Mouse (Mus musculus) frontal cortex, adult 2 months (tissue): ENCODE measurements around the gene Mroh7. TPM values are rescaled to one million over a fixed set of nuclear protein-coding genes. Genes with fewer than 3 reads are reported as not detected.
"Not testable (repeated sequence)": the region's sequence is repeated elsewhere in the genome, so short reads cannot be mapped to it uniquely, and the experiment has no call there.

Experiments
- DNase-seq, 2 experiments: peaks; one replicate each; pipeline ENCODE4 v3.0.0; 2022; ENCODE audit warnings: low spot score in 1 of 2; ENCODE audit errors: extremely low spot score in 1 of 2
- polyA plus RNA-seq: library from polyadenylated mRNA; depleted of rRNA; stranded (reverse); fragments of >200 nt; gene quantifications from 2 replicates; pipeline ENCODE4 v1.2.3, GENCODE M21; 2012; rRNA removed

Gene Mroh7
- 10.2 and 11.0 TPM in 2 replicates for polyA plus RNA-seq

GRCm38 (mm10) chr4:106730814-106731213, at the start of gene Mroh7:
TSS of gene Mroh7 (minus strand) at chr4:106730925.
- no peak for DNase-seq

- DNase-seq, result peak in 1 of 2 experiments; percentile 19
Observed at GRCm38 (mm10) chr4:106780045-106780444, 49.3 kb upstream of the Mroh7 start.

GRCm38 (mm10) chr4:106778116-106778788, 47.5 kb upstream of the Mroh7 start:
- peak; percentile 82 to 89 for DNase-seq

GRCm38 (mm10) chr4:106776998-106777397, 46.3 kb upstream of the Mroh7 start:
- peak; percentile 69 to 78 for DNase-seq

GRCm38 (mm10) chr4:106775767-106776166, 45.0 kb upstream of the Mroh7 start:
- not testable (repeated sequence) for DNase-seq

GRCm38 (mm10) chr4:106772558-106772957, 41.8 kb upstream of the Mroh7 start:
- DNase-seq, result no peak

- DNase-seq, result no peak
Observed at GRCm38 (mm10) chr4:106769306-106769705, 38.6 kb upstream of the Mroh7 start.

- no peak for DNase-seq
Observed at GRCm38 (mm10) chr4:106764166-106764565, 33.4 kb upstream of the Mroh7 start.

- no peak for DNase-seq
Observed at GRCm38 (mm10) chr4:106751726-106752125, 21.0 kb upstream of the Mroh7 start.

- DNase-seq, result peak; percentile 61 to 80
Observed at GRCm38 (mm10) chr4:106749699-106750098, 19.0 kb upstream of the Mroh7 start.

GRCm38 (mm10) chr4:106747001-106747580, 16.4 kb upstream of the Mroh7 start:
- DNase-seq, result peak in 1 of 2 experiments; percentile 16

GRCm38 (mm10) chr4:106745862-106746261, 15.1 kb upstream of the Mroh7 start:
- no peak for DNase-seq

- no peak for DNase-seq
Observed at GRCm38 (mm10) chr4:106737904-106738303, 7.2 kb upstream of the Mroh7 start.

- DNase-seq, result not testable (repeated sequence)
Observed at GRCm38 (mm10) chr4:106736884-106737283, 6.2 kb upstream of the Mroh7 start.

GRCm38 (mm10) chr4:106733636-106734035, 2.9 kb upstream of the Mroh7 start, which contains the start of gene Fam151a:
TSS of gene Fam151a (plus strand) at chr4:106733889.
- no peak for DNase-seq

GRCm38 (mm10) chr4:106720631-106721030, 10.1 kb downstream of the Mroh7 start:
- DNase-seq, result no peak

GRCm38 (mm10) chr4:106713622-106714021, 17.1 kb downstream of the Mroh7 start:
- DNase-seq, result no peak

GRCm38 (mm10) chr4:106708408-106708807, 22.3 kb downstream of the Mroh7 start:
- peak; percentile 50 to 92 for DNase-seq

GRCm38 (mm10) chr4:106707957-106708356, 22.8 kb downstream of the Mroh7 start:
- no peak for DNase-seq

- DNase-seq, result no peak
Observed at GRCm38 (mm10) chr4:106705096-106705665, 25.5 kb downstream of the Mroh7 start.

GRCm38 (mm10) chr4:106704416-106704815, 26.3 kb downstream of the Mroh7 start:
- DNase-seq, result peak; percentile 40 to 73

- DNase-seq, result no peak
Observed at GRCm38 (mm10) chr4:106703956-106704355, 26.8 kb downstream of the Mroh7 start.
